Mouse (Mus musculus): Measurements from ENCODE around the gene 5730596B20Rik.

GRCm38 (mm10) chr6:52214271-52214670 lies 37.0 kb downstream of the 5730596B20Rik start:
- no peak for TF ChIP-seq POLR2A (IDR thresholded peaks at IDR 0.05; ENCODE audit: borderline replicate concordance, control insufficient read depth, low read depth, low read length)
- TF ChIP-seq CTCF (IDR thresholded peaks at IDR 0.05; ENCODE audit: control insufficient read depth, insufficient read depth, low read length), result no peak

All from bone marrow, adult 2 months (tissue).